Comparison of ENCODE assay signal across 7 mouse cellular contexts in genomic region chr1:105989640-105989984, GRCm38 (mm10). TPM values are rescaled to one million over a fixed set of nuclear protein-coding genes. Genes with fewer than 3 reads are reported as not detected.
A peak's percentile ranks its signal among the peaks of the same experiment; 100 is the strongest.
DNase-seq lines count a peak whose midpoint lies in the region; ATAC-seq and TF ChIP-seq lines count a peak whose summit lies in the region.

No protein-coding gene starts in this region.

- peak overlapping the region; percentile 73 for H3K4me3 ChIP-seq in spleen, adult 2 months (ENCODE audit: extremely low read depth, insufficient read depth, insufficient read length)
- peak overlapping the region; percentile 73 for H3K4me3 ChIP-seq in limb, embryonic 12.5 days (replicated peaks)
- peak overlapping the region; percentile 58 for H3K4me3 ChIP-seq in neural tube, embryonic 14.5 days (ENCODE audit: low read depth, low read length)

- no peak for DNase-seq in spleen, adult 2 months (ENCODE audit: low read depth in 1 of 2, low spot score in 2 of 2)
- no peak for DNase-seq in spleen, adult 18-20 months
- DNase-seq in thymus, postnatal 0 days (ENCODE audit: low spot score) = no peak
- DNase-seq in T-cell, adult 2 months (ENCODE audit: low spot score) = no peak

- no peak for TF ChIP-seq POLR2A in spleen, adult 2 months (IDR thresholded peaks at IDR 0.05; ENCODE audit: low read depth, low read length)

- no peaks in the 10 kb centered on the region for H3K9me3 ChIP-seq in limb, embryonic 12.5 days
- H3K9me3 ChIP-seq in neural tube, embryonic 14.5 days (ENCODE audit: control insufficient read depth, low read length) = no peaks in the 10 kb centered on the region

- ATAC-seq in erythroblast, adult 5-6 weeks (replicated peaks; ENCODE audit: low FRiP score, poor library complexity, severe bottlenecking) = peak; percentile 11
- peak; percentile 3; the same call in 1 of the 2 replicates for ATAC-seq in limb, embryonic 12.5 days (ENCODE audit: insufficient number of reproducible peaks, insufficient read depth, low FRiP score, low TSS enrichment, low read depth)
- peak; percentile 12 for ATAC-seq in neural tube, embryonic 14.5 days (ENCODE audit: low read depth)

- peaks cover 5% of the 10 kb centered on the region for H3K4me1 ChIP-seq in spleen, adult 2 months (ENCODE audit: control insufficient read depth, insufficient read depth, insufficient read length)
- H3K4me1 ChIP-seq in limb, embryonic 12.5 days (replicated peaks) = peaks cover 26% of the 10 kb centered on the region
- peaks cover 18% of the 10 kb centered on the region for H3K4me1 ChIP-seq in neural tube, embryonic 14.5 days (ENCODE audit: control insufficient read depth, insufficient read depth, low read length)

- 2% methylated on average over 13 of the region's 13 CpGs for WGBS in spleen, adult 2 months
- 1% methylated on average over 13 of the region's 13 CpGs for WGBS in limb, embryonic 12.5 days
- WGBS in neural tube, embryonic 14.5 days = 2% methylated on average over 13 of the region's 13 CpGs

- H3K27me3 ChIP-seq in spleen, adult 2 months (ENCODE audit: control insufficient read depth, insufficient read depth, low read length) = no peaks in the 10 kb centered on the region
- no peaks in the 10 kb centered on the region; the same call in 1 of the 2 replicates for H3K27me3 ChIP-seq in limb, embryonic 12.5 days
- no peaks in the 10 kb centered on the region for H3K27me3 ChIP-seq in neural tube, embryonic 14.5 days (ENCODE audit: control insufficient read depth, insufficient read depth, low read length)

- no peaks in the 10 kb centered on the region for H3K36me3 ChIP-seq in spleen, adult 2 months (ENCODE audit: control insufficient read depth, insufficient read depth, low read length)
- H3K36me3 ChIP-seq in limb, embryonic 12.5 days = no peaks in the 10 kb centered on the region
- H3K36me3 ChIP-seq in neural tube, embryonic 14.5 days (ENCODE audit: control insufficient read depth, insufficient read depth, low read length) = no peaks in the 10 kb centered on the region

- no peak for TF ChIP-seq CTCF in spleen, adult 2 months (IDR thresholded peaks at IDR 0.05; ENCODE audit: extremely low read depth, insufficient read depth, insufficient read length, insufficient replicate concordance)

- H3K27ac ChIP-seq in spleen, adult 2 months (ENCODE audit: insufficient read depth, low read length) = peak overlapping the region; percentile 66
- 0 out of 2 replicates have a peak overlapping the region, but pooled peaks have one; percentile 93 for H3K27ac ChIP-seq in limb, embryonic 12.5 days
- no peak overlapping the region for H3K27ac ChIP-seq in neural tube, embryonic 14.5 days (ENCODE audit: low read depth, low read length)

- H3K4me2 ChIP-seq in limb, embryonic 12.5 days = peak overlapping the region; percentile 99
- peak overlapping the region; percentile 90 for H3K4me2 ChIP-seq in neural tube, embryonic 14.5 days (ENCODE audit: low read depth, low read length)

- H3K9ac ChIP-seq in limb, embryonic 12.5 days (replicated peaks) = peak overlapping the region; percentile 60
- peak overlapping the region; percentile 42 for H3K9ac ChIP-seq in neural tube, embryonic 14.5 days (replicated peaks; ENCODE audit: low read depth, low read length)

RNA-seq across cellular contexts. Expression of gene Zcchc2, which starts 0.6 kb away (rescaled TPM):
- polyA plus RNA-seq in spleen, adult 2 months (2012; rRNA removed) = 16.9 and 20.0 TPM in 2 replicates
- total RNA-seq in erythroblast, adult 5-6 weeks (2015; ENCODE audit: low replicate concordance) = 4.2 and 15.7 TPM in 2 replicates
- total RNA-seq in erythroblast, adult 5-6 weeks (2017; ENCODE audit: low replicate concordance) = 2.8 and 3.2 TPM in 2 replicates
- 1.7 and 1.8 TPM in 2 replicates for polyA plus RNA-seq in limb, embryonic 12.5 days (2016; fragmentation: Nextera tagmentation; extraction: Ambion mirVana)
- polyA plus RNA-seq in neural tube, embryonic 14.5 days (2014; fragmentation: Nextera tagmentation; extraction: Ambion mirVana) = 3.5 TPM in 2 replicates
- 3.7 and 5.3 TPM in 2 replicates for polyA plus RNA-seq in thymus, postnatal 0 days (2015; fragmentation: Nextera tagmentation; extraction: Ambion mirVana)
